Mouse (Mus musculus) CH12.LX (cell line): ENCODE results near the gene Carmil1. TPM values are rescaled to one million over a fixed set of nuclear protein-coding genes. Genes with fewer than 3 reads are reported as not detected.

Source experiments
- DNase-seq: peaks from one replicate; pipeline ENCODE4 v3.0.0-alpha.2; 2013; ENCODE audit errors: extremely low read depth
- H3K27ac ChIP-seq: 2 replicates; pipeline ENCODE4 v1.5.1; 2012; ENCODE audit warnings: low read depth, mild to moderate bottlenecking, control low read depth, moderate library complexity; ENCODE audit not compliant: insufficient read depth
- H3K27me3 ChIP-seq: replicated peaks from 2 replicates; pipeline ENCODE3; 2012; ENCODE audit warnings: inconsistent platforms
- H3K36me3 ChIP-seq, 2 experiments: replicated peaks in 1 of 2; 2 replicates each; pipeline versions ENCODE3 to v1.6.1; 2012; ENCODE audit warnings: inconsistent platforms in 1 of 2, low read length in 1 of 2, mild to moderate bottlenecking in 1 of 2, mixed read lengths in 1 of 2, moderate library complexity in 1 of 2; ENCODE audit not compliant: control insufficient read depth in 1 of 2, insufficient read depth in 1 of 2
- H3K4me1 ChIP-seq, 2 experiments: 2 replicates each; pipeline ENCODE4 v1.6.1; 2012; ENCODE audit warnings: inconsistent platforms in 1 of 2, moderate library complexity in 1 of 2; ENCODE audit not compliant: insufficient read depth in 2 of 2, control insufficient read depth in 1 of 2
- H3K4me2 ChIP-seq: 2 replicates; pipeline ENCODE4 v1.6.1; 2012; ENCODE audit warnings: low read depth, mild to moderate bottlenecking, control low read depth; ENCODE audit not compliant: poor library complexity, insufficient read depth, severe bottlenecking
- H3K4me3 ChIP-seq, 3 experiments: fragments of 150-350 bp in 1 of 3; sonication (generic) in 1 of 3; replicated peaks in 1 of 3; 2 replicates each; pipeline versions ENCODE3 to v1.5.1; 2011 to 2012; ENCODE audit warnings: low read depth in 2 of 3, low read length in 2 of 3, mild to moderate bottlenecking in 2 of 3, moderate library complexity in 2 of 3, control low read depth in 1 of 3, improper control_type of control experiment in 1 of 3, inconsistent platforms in 1 of 3, mixed read lengths in 1 of 3; ENCODE audit not compliant: poor library complexity in 1 of 3
- H3K79me2 ChIP-seq: replicated peaks from 2 replicates; pipeline ENCODE4 v1.6.1; 2012; ENCODE audit warnings: mild to moderate bottlenecking, moderate library complexity; ENCODE audit not compliant: control insufficient read depth, poor library complexity, insufficient read depth, severe bottlenecking; ENCODE audit errors: extremely low read depth
- H3K9ac ChIP-seq: 2 replicates; pipeline ENCODE4 v1.6.1; 2012; ENCODE audit warnings: low read depth, mild to moderate bottlenecking, control low read depth, moderate library complexity; ENCODE audit not compliant: insufficient read depth
- H3K9me3 ChIP-seq: replicated peaks from 2 replicates; pipeline ENCODE3; 2012; ENCODE audit warnings: low read length, inconsistent platforms, mixed read lengths
- BHLHE40 ChIP-seq: IDR thresholded peaks from 2 replicates; pipeline ENCODE4 v1.6.1; 2011; ENCODE audit warnings: mild to moderate bottlenecking, low read depth, low read length, improper control_type of control experiment
- CHD1 ChIP-seq: IDR thresholded peaks from 2 replicates; pipeline ENCODE4 v1.6.1; 2012; ENCODE audit warnings: low read depth, low read length, improper control_type of control experiment, inconsistent platforms
- CHD2 ChIP-seq: IDR thresholded peaks from 2 replicates; pipeline ENCODE4 v1.6.1; 2011; ENCODE audit warnings: low read length, improper control_type of control experiment
- EP300 ChIP-seq: IDR thresholded peaks from 2 replicates; pipeline ENCODE4 v1.6.1; 2011; ENCODE audit warnings: low read length, improper control_type of control experiment
- ETS1 ChIP-seq: conservative IDR thresholded peaks from 2 replicates; pipeline ENCODE4 v1.6.1; 2012; ENCODE audit warnings: low read depth, mild to moderate bottlenecking, inconsistent platforms, low read length, improper control_type of control experiment, moderate library complexity
- HCFC1 ChIP-seq: IDR thresholded peaks from 2 replicates; pipeline ENCODE4 v1.6.1; 2012; ENCODE audit warnings: low read depth, mild to moderate bottlenecking, inconsistent platforms, low read length, improper control_type of control experiment
- JUND ChIP-seq: conservative IDR thresholded peaks from 2 replicates; pipeline ENCODE4 v1.6.1; 2011; ENCODE audit warnings: low read depth, low read length, improper control_type of control experiment
- KAT2A ChIP-seq: IDR thresholded peaks from 2 replicates; pipeline ENCODE4 v1.6.1; 2012; ENCODE audit warnings: low read length, improper control_type of control experiment, inconsistent platforms; ENCODE audit not compliant: insufficient replicate concordance
- MAFK ChIP-seq: IDR thresholded peaks from 2 replicates; pipeline ENCODE4 v1.6.1; 2011; ENCODE audit warnings: low read length, improper control_type of control experiment; ENCODE audit not compliant: insufficient replicate concordance
- MAZ ChIP-seq: IDR thresholded peaks from 2 replicates; pipeline ENCODE4 v1.6.1; 2012; ENCODE audit warnings: low read depth, mild to moderate bottlenecking, inconsistent platforms, low read length, improper control_type of control experiment, moderate library complexity
- MEF2A ChIP-seq: IDR thresholded peaks from 2 replicates; pipeline ENCODE4 v1.6.1; 2014; ENCODE audit warnings: low read depth, mild to moderate bottlenecking, inconsistent platforms, low read length, improper control_type of control experiment, borderline replicate concordance
- MXI1 ChIP-seq: IDR thresholded peaks from 2 replicates; pipeline ENCODE4 v1.6.1; 2011; ENCODE audit warnings: mild to moderate bottlenecking, low read depth, low read length, improper control_type of control experiment
- MYC ChIP-seq: IDR thresholded peaks from 2 replicates; pipeline ENCODE4 v1.6.1; 2011; ENCODE audit warnings: low read depth, mild to moderate bottlenecking, improper control_type of control experiment, low read length
- NELFE ChIP-seq: IDR thresholded peaks from 2 replicates; pipeline ENCODE4 v1.6.1; 2011; ENCODE audit warnings: low read depth, low read length, improper control_type of control experiment
- PAX5 ChIP-seq: IDR thresholded peaks from 2 replicates; pipeline ENCODE4 v1.6.1; 2012; ENCODE audit warnings: low read length, inconsistent platforms, mixed read lengths
- POLR2A ChIP-seq: IDR thresholded peaks from 2 replicates; pipeline ENCODE4 v1.6.1; 2011; ENCODE audit warnings: low read depth, mild to moderate bottlenecking, improper control_type of control experiment, low read length
- POLR2AphosphoS2 ChIP-seq: IDR thresholded peaks from 2 replicates; pipeline ENCODE4 v1.6.1; 2011; ENCODE audit warnings: low read depth, low read length, improper control_type of control experiment
- RAD21 ChIP-seq: IDR thresholded peaks from 2 replicates; pipeline ENCODE4 v1.6.1; 2011; ENCODE audit warnings: low read depth, mild to moderate bottlenecking, low read length, improper control_type of control experiment, moderate library complexity
- TBP ChIP-seq: conservative IDR thresholded peaks from 2 replicates; pipeline ENCODE4 v1.6.1; 2011; ENCODE audit warnings: low read depth, low read length, improper control_type of control experiment
- TCF12 ChIP-seq: IDR thresholded peaks from 2 replicates; pipeline ENCODE4 v1.6.1; 2014; ENCODE audit warnings: low read depth, mild to moderate bottlenecking, inconsistent platforms, low read length, improper control_type of control experiment
- USF1 ChIP-seq: IDR thresholded peaks from 2 replicates; pipeline ENCODE4 v1.6.1; 2014; ENCODE audit warnings: low read depth, mild to moderate bottlenecking, inconsistent platforms, low read length, improper control_type of control experiment
- USF2 ChIP-seq: conservative IDR thresholded peaks from 2 replicates; pipeline ENCODE4 v1.6.1; 2011; ENCODE audit warnings: low read depth, low read length, improper control_type of control experiment
- ZKSCAN1 ChIP-seq: IDR thresholded peaks from 2 replicates; pipeline ENCODE4 v1.6.1; 2012; ENCODE audit warnings: low read depth, inconsistent platforms, low read length, improper control_type of control experiment, borderline replicate concordance
- ZNF384 ChIP-seq: IDR thresholded peaks from 2 replicates; pipeline ENCODE4 v1.6.1; 2012; ENCODE audit warnings: low read depth, low read length, improper control_type of control experiment, inconsistent platforms
- dilution Hi-C: fragments of 300-500 bp; cut with MboI; formaldehyde crosslinking; loops from 2 replicates; pipeline ENCODE4 v1.14.3; 2020; ENCODE audit warnings: low sequenced_read_pairs; ENCODE audit not compliant: extremely low pct_unique_long_range_greater_than_20kb, extremely low pct_ligation_motif_present
- in situ Hi-C: fragments of 300-500 bp; cut with MboI; formaldehyde crosslinking; loops from 3 replicates; pipeline ENCODE4 v1.14.3; 2019; ENCODE audit warnings: low sequenced_read_pairs, low pct_ligation_motif_present, low pct_unique_long_range_greater_than_20kb, mixed read lengths
- polyA plus RNA-seq: library from polyadenylated mRNA; unstranded; fragments of >175 nt; gene quantifications from 2 replicates; pipeline ENCODE4 v1.2.1, GENCODE M21; 2012; ENCODE audit warnings: low read depth; ENCODE audit not compliant: insufficient read length
- total RNA-seq, 2 experiments: library from RNA; depleted of rRNA; stranded (reverse); fragments of 300-350 nt in 1 of 2; fragments of >200 nt in 1 of 2; gene quantifications; 2 replicates each; pipeline ENCODE4 v1.2.3; 2012 to 2014

Carmil1 gene
- total and polyA plus RNA-seq, 3 experiments, result 1.1 to 9.4 (median 7.2) TPM

GRCm38 (mm10) chr13:24182878-24183277, 97.7 kb downstream of the Carmil1 start:
- DNase-seq, result no peak
- Histone ChIP-seq H3K79me2 (no peaks in the 10 kb centered on the region), H3K4me3 (no peak overlapping the region), H3K4me1 (no peaks in the 10 kb centered on the region), H3K36me3 (peaks cover 0 to 2% of the 10 kb centered on the region in 2 experiments), H3K4me2 (no peak overlapping the region)
- in situ Hi-C loops, result no loop called here
- TF ChIP-seq TCF12, result no peak
- no peak for TF ChIP-seq TBP
- TF ChIP-seq ZNF384, result no peak
- no peak for TF ChIP-seq HCFC1
- no peak for TF ChIP-seq MYC
- TF ChIP-seq EP300, result no peak
- no peak for TF ChIP-seq POLR2AphosphoS2
- no peak for TF ChIP-seq USF2
- TF ChIP-seq PAX5, result no peak
- no peak for TF ChIP-seq POLR2A
- no peak for TF ChIP-seq ETS1
- no peak for TF ChIP-seq ZKSCAN1
- TF ChIP-seq KAT2A, result no peak
- TF ChIP-seq JUND, result no peak
- TF ChIP-seq RAD21, result no peak
- TF ChIP-seq MEF2A, result no peak
- no peak for TF ChIP-seq MAFK
- TF ChIP-seq, all 38 proteins: peak for 0
- H3K27me3 ChIP-seq, result no peaks in the 10 kb centered on the region
- no peak overlapping the region for H3K27ac ChIP-seq
- no peak overlapping the region for H3K9ac ChIP-seq
- dilution Hi-C loops, result no loop called here
- H3K9me3 ChIP-seq, result no peaks in the 10 kb centered on the region

GRCm38 (mm10) chr13:24179538-24179937, 101.1 kb downstream of the Carmil1 start:
- no peaks in the 10 kb centered on the region for H3K4me1 ChIP-seq
- TF ChIP-seq NELFE (no peak), CHD2 (no peak), HCFC1 (no peak), CHD1 (no peak), ZNF384 (no peak), BHLHE40 (no peak), MAZ (no peak), TCF12 (no peak), USF1 (no peak), POLR2A (no peak), MXI1 (no peak)

More at GRCm38 (mm10) chr13:24179538-24179937, 101.1 kb downstream of the Carmil1 start:
- in situ Hi-C loops (no loop called here), dilution Hi-C loops (no loop called here)
- Histone ChIP-seq H3K27ac (no peak overlapping the region), H3K9ac (no peak overlapping the region), H3K4me3 (no peak overlapping the region), H3K4me2 (no peak overlapping the region), H3K9me3 (no peaks in the 10 kb centered on the region), H3K36me3 (peaks cover 0 to 3% of the 10 kb centered on the region in 2 experiments), H3K79me2 (no peaks in the 10 kb centered on the region), H3K27me3 (no peaks in the 10 kb centered on the region)
- DNase-seq, result no peak
